In genomic region chr12:57444281-57444903, GRCm38 (mm10) we compare ENCODE assay signal across 17 mouse cellular contexts.
DNase-seq lines count a peak whose midpoint lies in the region; ATAC-seq and TF ChIP-seq lines count a peak whose summit lies in the region.
"Had no signal": no experiment of that assay in that cellular context is flagged by ENCODE, and none has a peak within 500 bp of the region (broad histone marks: within the 10 kb centered on the region; RNA-seq: fewer than 3 reads in every experiment).

No protein-coding gene starts in this region.

- H3K36me3 ChIP-seq in liver, embryonic 11.5 days (ENCODE audit: control insufficient read depth, insufficient read depth, low read length), result no peaks in the 10 kb centered on the region
- no peaks in the 10 kb centered on the region for H3K36me3 ChIP-seq in lung, postnatal 0 days (ENCODE audit: insufficient read depth, low read length)
- H3K36me3 ChIP-seq: embryonic facial prominence, embryonic 15.5 days; hindbrain, embryonic 15.5 days; limb, embryonic 12.5 days; neural tube, embryonic 12.5 days had no signal

- WGBS in liver, embryonic 11.5 days, result 67% methylated on average over 10 of the region's 10 CpGs
- 30% methylated on average over 10 of the region's 10 CpGs for WGBS in lung, postnatal 0 days

- TF ChIP-seq CTCF in lung, postnatal 0 days (IDR thresholded peaks at IDR 0.05), result no peak

- ATAC-seq in liver, embryonic 11.5 days (replicated peaks; ENCODE audit: low FRiP score), result peak; percentile 36
- peak; percentile 79 for ATAC-seq in lung, postnatal 0 days
- ATAC-seq: forebrain, embryonic 16.5 days had no signal

- H3K4me2 ChIP-seq in liver, embryonic 11.5 days, result no peak overlapping the region
- peak overlapping the region; percentile 36; the same call in 1 of the 2 replicates for H3K4me2 ChIP-seq in lung, postnatal 0 days (replicated peaks; ENCODE audit: low read depth, low read length)
- H3K4me2 ChIP-seq: embryonic facial prominence, embryonic 15.5 days; hindbrain, embryonic 15.5 days; limb, embryonic 12.5 days; neural tube, embryonic 12.5 days had no signal

- no peaks in the 10 kb centered on the region for H3K4me1 ChIP-seq in liver, embryonic 11.5 days (replicated peaks; ENCODE audit: control insufficient read depth, insufficient read depth, low read length)
- no peaks in the 10 kb centered on the region for H3K4me1 ChIP-seq in lung, postnatal 0 days (ENCODE audit: insufficient read depth, low read depth, low read length)
- H3K4me1 ChIP-seq: embryonic facial prominence, embryonic 15.5 days; hindbrain, embryonic 15.5 days; limb, embryonic 12.5 days; neural tube, embryonic 12.5 days had no signal

- DNase-seq in urinary bladder, postnatal 14 days (ENCODE audit: low spot score), result peak; percentile 24
- DNase-seq in urinary bladder, adult 2 months (ENCODE audit: low spot score), result no peak
- DNase-seq in liver, embryonic 11.5 days (ENCODE audit: low spot score), result no peak
- DNase-seq in lung, postnatal 0 days (ENCODE audit: low spot score), result peak; percentile 78
- no peak for DNase-seq in left cerebral cortex, postnatal 36 days (ENCODE audit: low spot score in 2 of 2)
- DNase-seq in left cerebral cortex, postnatal 4 days, result no peak
- DNase-seq in T-cell, adult 2 months (ENCODE audit: low spot score), result no peak
- DNase-seq in kidney, adult 18-20 months, result no peak
- DNase-seq: cerebellum, postnatal 25 days; gastrocnemius, postnatal 36 days; midbrain, embryonic 14.5 days had no signal

- no peaks in the 10 kb centered on the region for H3K9me3 ChIP-seq in liver, embryonic 11.5 days (ENCODE audit: control insufficient read depth, low read length)
- no peaks in the 10 kb centered on the region for H3K9me3 ChIP-seq in lung, postnatal 0 days (ENCODE audit: low read length)
- H3K9me3 ChIP-seq: embryonic facial prominence, embryonic 15.5 days; hindbrain, embryonic 15.5 days; limb, embryonic 12.5 days; neural tube, embryonic 12.5 days had no signal

- no peaks in the 10 kb centered on the region for H3K27me3 ChIP-seq in liver, embryonic 11.5 days (replicated peaks; ENCODE audit: control insufficient read depth, insufficient read depth, low read length)
- no peaks in the 10 kb centered on the region for H3K27me3 ChIP-seq in lung, postnatal 0 days (replicated peaks; ENCODE audit: insufficient read depth, low read length)
- H3K27me3 ChIP-seq: embryonic facial prominence, embryonic 15.5 days; hindbrain, embryonic 15.5 days; limb, embryonic 12.5 days; neural tube, embryonic 12.5 days had no signal

- TF ChIP-seq EP300 in lung, postnatal 0 days (IDR thresholded peaks at IDR 0.05), result no peak; the same call in 1 of the 2 replicates

- H3K4me3 ChIP-seq in liver, embryonic 11.5 days (ENCODE audit: low read depth, low read length), result no peak overlapping the region
- no peak overlapping the region; the same call in 1 of the 2 replicates for H3K4me3 ChIP-seq in lung, postnatal 0 days (ENCODE audit: low read depth, low read length)
- H3K4me3 ChIP-seq: embryonic facial prominence, embryonic 15.5 days; hindbrain, embryonic 15.5 days; layer of hippocampus, adult 2 months; limb, embryonic 12.5 days; neural tube, embryonic 12.5 days had no signal

- intact Hi-C loops in left cerebral cortex, postnatal 36 days (cut with DNase I), result no loop called here
- intact Hi-C loops in left cerebral cortex, postnatal 4 days (cut with DNase I), result no loop called here

- H3K9ac ChIP-seq in liver, embryonic 11.5 days (ENCODE audit: low read depth, low read length), result no peak overlapping the region
- no peak overlapping the region for H3K9ac ChIP-seq in lung, postnatal 0 days (replicated peaks; ENCODE audit: low read depth)
- H3K9ac ChIP-seq: embryonic facial prominence, embryonic 15.5 days; hindbrain, embryonic 15.5 days; limb, embryonic 12.5 days; neural tube, embryonic 12.5 days had no signal

- no peak overlapping the region for H3K27ac ChIP-seq in liver, embryonic 11.5 days (ENCODE audit: low read depth, low read length)
- peak overlapping the region; percentile 70 for H3K27ac ChIP-seq in lung, postnatal 0 days (ENCODE audit: low read length)
- H3K27ac ChIP-seq: embryonic facial prominence, embryonic 15.5 days; hindbrain, embryonic 15.5 days; layer of hippocampus, adult 2 months; limb, embryonic 12.5 days; neural tube, embryonic 12.5 days had no signal

Comparison
In these comparisons a context has a peak if more than half of its experiments do, and no peak if none do; other contexts are left out.
1. DNase-seq: peak in urinary bladder, postnatal 14 days (single experiment) and lung, postnatal 0 days (single experiment); none in urinary bladder, adult 2 months (single experiment), liver, embryonic 11.5 days (single experiment), left cerebral cortex, postnatal 36 days (0 of 2), left cerebral cortex, postnatal 4 days (single experiment), T-cell, adult 2 months (single experiment) and kidney, adult 18-20 months (single experiment).